Mouse (Mus musculus): ENCODE data around the gene Eepd1. TPM values are rescaled to one million over a fixed set of nuclear protein-coding genes. Genes with fewer than 3 reads are reported as not detected.

Gene Eepd1
- polyA plus RNA-seq, 1 experiment from 2014 or later = 6.4 TPM

DNA sequence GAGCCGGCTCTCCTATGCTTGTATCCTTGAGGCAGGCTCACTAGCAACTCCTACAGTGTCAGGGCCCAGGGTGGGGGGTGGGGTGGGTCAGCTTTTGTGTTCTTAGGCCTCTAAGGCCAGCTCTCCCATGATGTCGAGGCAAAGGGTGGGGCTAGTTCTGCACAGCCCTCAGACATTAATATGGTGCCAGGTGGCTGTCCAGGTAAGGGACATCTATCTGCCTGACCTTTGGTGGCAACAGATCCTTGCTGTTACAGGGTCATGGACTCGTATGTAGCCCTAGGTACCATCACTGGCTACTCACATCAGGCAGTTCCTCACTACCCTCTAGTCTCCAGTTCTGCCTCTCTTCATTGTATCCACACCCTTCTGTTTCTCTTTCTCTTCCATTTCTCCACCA is 87.4 kb downstream of the Eepd1 start:
- H3K36me3 ChIP-seq = no peaks in the 10 kb centered on the region
- no peak overlapping the region for H3K27ac ChIP-seq
- no peak overlapping the region for H3K4me2 ChIP-seq
- H3K4me1 ChIP-seq = 0 out of 2 replicates have a peak, but pooled peaks cover 4% of the 10 kb centered on the region
- H3K4me3 ChIP-seq (replicated peaks) = no peak overlapping the region
- 73% methylated on average over 3 of the region's 3 CpGs for WGBS
- H3K9me3 ChIP-seq (replicated peaks) = no peaks in the 10 kb centered on the region
- no peaks in the 10 kb centered on the region for H3K27me3 ChIP-seq
- H3K9ac ChIP-seq = no peak overlapping the region
- no peak for ATAC-seq (replicated peaks; ENCODE audit: low FRiP score)

DNA sequence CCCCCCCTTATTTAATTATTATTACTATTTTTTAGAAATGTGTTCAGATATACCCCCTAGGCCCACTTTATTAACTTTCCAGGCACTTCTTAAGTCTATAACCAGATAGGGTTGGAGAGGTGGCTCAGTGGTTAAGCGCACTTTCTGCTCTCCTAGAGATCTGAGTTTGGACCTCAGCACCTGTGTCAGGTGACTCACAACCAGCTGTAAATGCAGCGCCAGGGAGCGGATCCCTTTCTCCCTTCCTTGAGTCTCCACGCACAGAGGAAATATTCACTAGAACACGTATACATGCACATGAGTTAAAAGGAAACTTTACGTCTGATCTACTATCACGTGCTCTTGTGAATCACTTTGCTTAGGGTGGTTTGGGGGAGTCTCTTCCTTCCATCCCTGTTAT is 88.7 kb downstream of the Eepd1 start:
- Histone ChIP-seq H3K4me2 (no peak overlapping the region), H3K4me3 (replicated peaks) (no peak overlapping the region), H3K36me3 (no peaks in the 10 kb centered on the region), H3K9me3 (replicated peaks) (no peaks in the 10 kb centered on the region), H3K27me3 (no peaks in the 10 kb centered on the region), H3K9ac (no peak overlapping the region), H3K27ac (no peak overlapping the region), H3K4me1 (0 out of 2 replicates have a peak, but pooled peaks cover 4% of the 10 kb centered on the region)
- WGBS = 90% methylated on average over 7 of the region's 7 CpGs
- no peak for ATAC-seq (replicated peaks; ENCODE audit: low FRiP score)

- Histone ChIP-seq H3K4me1 (0 out of 2 replicates have a peak, but pooled peaks cover 4% of the 10 kb centered on the region), H3K27me3 (no peaks in the 10 kb centered on the region), H3K27ac (no peak overlapping the region), H3K36me3 (no peaks in the 10 kb centered on the region), H3K9ac (no peak overlapping the region), H3K4me2 (no peak overlapping the region), H3K9me3 (replicated peaks) (no peaks in the 10 kb centered on the region), H3K4me3 (replicated peaks) (no peak overlapping the region)
- no peak for ATAC-seq (replicated peaks; ENCODE audit: low FRiP score)
- WGBS = 70% methylated on average over 9 of the region's 9 CpGs
Measured at GRCm38 (mm10) chr9:25570436-25570835, 89.1 kb downstream of the Eepd1 start.

DNA sequence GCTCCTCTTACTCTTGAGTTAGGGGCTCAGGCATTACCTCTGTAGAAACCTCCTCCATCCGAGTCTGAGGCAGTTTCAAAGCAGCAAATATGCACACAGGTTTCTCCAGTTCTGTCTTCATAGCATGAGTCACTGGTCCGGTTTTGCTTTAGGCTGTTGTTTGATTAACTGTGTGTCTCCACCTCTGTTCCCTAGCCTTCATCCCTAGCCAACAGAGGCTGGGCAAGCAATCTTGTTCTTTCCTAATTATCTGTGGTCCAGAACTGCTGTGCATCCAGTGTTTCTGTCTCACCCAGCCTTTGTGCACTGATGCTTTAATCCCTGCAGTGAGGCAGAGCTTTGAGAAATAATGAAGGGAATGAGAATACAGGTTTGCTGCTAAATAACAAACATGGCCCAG is 90.0 kb downstream of the Eepd1 start:
- H3K4me2 ChIP-seq = no peak overlapping the region
- no peaks in the 10 kb centered on the region for H3K36me3 ChIP-seq
- no peak overlapping the region for H3K9ac ChIP-seq
- H3K27me3 ChIP-seq = no peaks in the 10 kb centered on the region
- H3K4me1 ChIP-seq = 0 out of 2 replicates have a peak, but pooled peaks cover 4% of the 10 kb centered on the region
- H3K27ac ChIP-seq = no peak overlapping the region
- no peak overlapping the region for H3K4me3 ChIP-seq (replicated peaks)
- 40% methylated on average over 2 of the region's 2 CpGs for WGBS
- no peaks in the 10 kb centered on the region for H3K9me3 ChIP-seq (replicated peaks)
- no peak for ATAC-seq (replicated peaks; ENCODE audit: low FRiP score)

DNA sequence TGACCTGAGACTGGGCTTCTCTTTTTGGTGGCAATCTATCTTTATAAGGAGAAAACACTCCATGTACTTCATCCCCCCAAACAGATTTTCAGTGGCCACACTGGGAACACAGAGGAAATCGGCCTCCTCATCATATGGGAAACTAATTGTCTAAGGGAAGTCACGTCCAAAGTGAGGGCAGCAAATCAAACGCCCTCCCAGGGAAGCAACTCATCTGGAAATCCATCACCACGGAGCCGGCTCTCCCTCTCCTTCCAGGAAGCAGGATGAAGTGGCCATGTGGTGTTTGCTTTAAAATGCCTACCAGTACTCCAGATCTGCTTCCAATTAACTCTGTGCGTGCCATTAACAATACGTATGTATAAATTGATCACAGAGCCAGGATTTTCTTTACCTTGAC is 92.4 kb downstream of the Eepd1 start:
- Histone ChIP-seq H3K9ac (no peak overlapping the region), H3K4me1 (0 out of 2 replicates have a peak, but pooled peaks cover 4% of the 10 kb centered on the region), H3K27me3 (no peaks in the 10 kb centered on the region), H3K36me3 (no peaks in the 10 kb centered on the region), H3K4me3 (replicated peaks) (no peak overlapping the region), H3K4me2 (no peak overlapping the region), H3K9me3 (replicated peaks) (no peaks in the 10 kb centered on the region), H3K27ac (no peak overlapping the region)
- WGBS = 23% methylated on average over 7 of the region's 7 CpGs
- no peak for ATAC-seq (replicated peaks; ENCODE audit: low FRiP score)

DNA sequence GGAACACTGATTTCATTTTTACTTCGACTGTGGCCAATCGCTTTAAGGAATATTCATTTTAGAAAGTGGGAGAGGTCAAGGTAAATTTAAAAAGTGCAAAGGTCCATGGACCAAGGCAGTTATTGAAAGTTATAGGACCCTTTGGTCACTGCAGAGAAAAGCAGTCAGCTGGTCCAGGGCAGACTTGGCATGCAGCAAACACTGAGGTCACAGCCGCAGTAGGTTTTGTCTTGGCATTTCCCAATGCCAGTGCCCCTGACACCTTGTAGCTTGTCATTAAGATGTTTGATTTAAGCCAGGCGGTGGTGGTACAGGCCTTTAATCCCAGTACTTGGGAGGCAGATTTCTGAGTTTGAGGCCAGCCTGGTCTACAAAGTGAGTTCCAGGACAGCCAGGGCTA is 92.8 kb downstream of the Eepd1 start:
- H3K4me3 ChIP-seq (replicated peaks) = no peak overlapping the region
- no peak overlapping the region for H3K4me2 ChIP-seq
- ATAC-seq (replicated peaks; ENCODE audit: low FRiP score) = no peak
- WGBS = 88% methylated on average over 4 of the region's 4 CpGs
- no peak overlapping the region for H3K27ac ChIP-seq
- no peaks in the 10 kb centered on the region for H3K36me3 ChIP-seq
- no peaks in the 10 kb centered on the region for H3K27me3 ChIP-seq
- H3K9me3 ChIP-seq (replicated peaks) = no peaks in the 10 kb centered on the region
- H3K4me1 ChIP-seq = 0 out of 2 replicates have a peak, but pooled peaks cover 4% of the 10 kb centered on the region
- H3K9ac ChIP-seq = no peak overlapping the region

- 73% methylated on average over 7 of the region's 7 CpGs for WGBS
Measured at GRCm38 (mm10) chr9:25578674-25579596, 97.6 kb downstream of the Eepd1 start.

GRCm38 (mm10) chr9:25583621-25584020 is 102.3 kb downstream of the Eepd1 start:
- H3K27ac ChIP-seq = no peak overlapping the region
- no peak overlapping the region for H3K4me2 ChIP-seq
- WGBS = 83% methylated on average over 2 of the region's 2 CpGs
- H3K27me3 ChIP-seq = no peaks in the 10 kb centered on the region
- no peak for ATAC-seq (replicated peaks; ENCODE audit: low FRiP score)
- H3K4me1 ChIP-seq = no peaks in the 10 kb centered on the region
- no peak overlapping the region for H3K4me3 ChIP-seq (replicated peaks)
- no peaks in the 10 kb centered on the region for H3K9me3 ChIP-seq (replicated peaks)
- no peak overlapping the region for H3K9ac ChIP-seq
- no peaks in the 10 kb centered on the region for H3K36me3 ChIP-seq

More at GRCm38 (mm10) chr9:25578674-25579596, 97.6 kb downstream of the Eepd1 start:
- H3K4me3 ChIP-seq (replicated peaks) = no peak overlapping the region
- no peak for ATAC-seq (replicated peaks; ENCODE audit: low FRiP score)
- H3K27ac ChIP-seq = no peak overlapping the region
- no peak overlapping the region for H3K4me2 ChIP-seq
- H3K27me3 ChIP-seq = no peaks in the 10 kb centered on the region
- H3K4me1 ChIP-seq = no peaks in the 10 kb centered on the region
- no peaks in the 10 kb centered on the region for H3K9me3 ChIP-seq (replicated peaks)
- no peaks in the 10 kb centered on the region for H3K36me3 ChIP-seq
- no peak overlapping the region for H3K9ac ChIP-seq

- H3K9me3 ChIP-seq (replicated peaks) = no peaks in the 10 kb centered on the region
- no peak for ATAC-seq (replicated peaks; ENCODE audit: low FRiP score)
- 16% methylated on average over 1 of the region's 1 CpGs for WGBS
- H3K4me2 ChIP-seq = no peak overlapping the region
- no peaks in the 10 kb centered on the region for H3K4me1 ChIP-seq
- no peak overlapping the region for H3K27ac ChIP-seq
- H3K4me3 ChIP-seq (replicated peaks) = no peak overlapping the region
- H3K9ac ChIP-seq = no peak overlapping the region
- H3K36me3 ChIP-seq = no peaks in the 10 kb centered on the region
- no peaks in the 10 kb centered on the region for H3K27me3 ChIP-seq
Measured at GRCm38 (mm10) chr9:25585614-25586013, 104.3 kb downstream of the Eepd1 start.

GRCm38 (mm10) chr9:25588581-25588980 is 107.2 kb downstream of the Eepd1 start:
- H3K9me3 ChIP-seq (replicated peaks) = no peaks in the 10 kb centered on the region
- no peak overlapping the region for H3K4me2 ChIP-seq
- H3K4me1 ChIP-seq = peaks cover 11% of the 10 kb centered on the region
- H3K27ac ChIP-seq = no peak overlapping the region
- 85% methylated on average over 2 of the region's 2 CpGs for WGBS
- H3K9ac ChIP-seq = no peak overlapping the region
- no peaks in the 10 kb centered on the region for H3K36me3 ChIP-seq
- H3K4me3 ChIP-seq (replicated peaks) = no peak overlapping the region
- no peak for ATAC-seq (replicated peaks; ENCODE audit: low FRiP score)
- H3K27me3 ChIP-seq = no peaks in the 10 kb centered on the region

GRCm38 (mm10) chr9:25590740-25591139 is 109.4 kb downstream of the Eepd1 start:
- Histone ChIP-seq H3K9me3 (replicated peaks) (no peaks in the 10 kb centered on the region), H3K4me2 (no peak overlapping the region)
- no peak for ATAC-seq (replicated peaks; ENCODE audit: low FRiP score)

GRCm38 (mm10) chr9:25591390-25592354 is 110.3 kb downstream of the Eepd1 start:
- no peaks in the 10 kb centered on the region for H3K36me3 ChIP-seq
- H3K9me3 ChIP-seq (replicated peaks) = no peaks in the 10 kb centered on the region
- H3K27me3 ChIP-seq = no peaks in the 10 kb centered on the region
- peak; percentile 79 for ATAC-seq (replicated peaks; ENCODE audit: low FRiP score)
- H3K4me2 ChIP-seq = peak overlapping the region; percentile 52
- H3K4me3 ChIP-seq (replicated peaks) = peak overlapping the region; percentile 21; the same call in 1 of the 2 replicates
- H3K9ac ChIP-seq = no peak overlapping the region
- 30% methylated on average over 15 of the region's 15 CpGs for WGBS
- no peak overlapping the region for H3K27ac ChIP-seq
- peaks cover 11% of the 10 kb centered on the region for H3K4me1 ChIP-seq

More at GRCm38 (mm10) chr9:25590740-25591139, 109.4 kb downstream of the Eepd1 start:
- Histone ChIP-seq H3K4me3 (replicated peaks) (no peak overlapping the region), H3K9ac (no peak overlapping the region), H3K27ac (no peak overlapping the region), H3K4me1 (peaks cover 11% of the 10 kb centered on the region), H3K27me3 (no peaks in the 10 kb centered on the region), H3K36me3 (no peaks in the 10 kb centered on the region)
- 43% methylated on average over 4 of the region's 4 CpGs for WGBS

Data from kidney, embryonic 15.5 days (tissue).